Mouse (Mus musculus) telencephalon, adult 2 months (tissue): ENCODE data around the gene Aox1.

Source experiments
- DNase-seq: peaks from one replicate; pipeline ENCODE4 v3.0.0-alpha.2; 2011; ENCODE audit warnings: low read depth, low spot score

The Aox1 gene

DNA sequence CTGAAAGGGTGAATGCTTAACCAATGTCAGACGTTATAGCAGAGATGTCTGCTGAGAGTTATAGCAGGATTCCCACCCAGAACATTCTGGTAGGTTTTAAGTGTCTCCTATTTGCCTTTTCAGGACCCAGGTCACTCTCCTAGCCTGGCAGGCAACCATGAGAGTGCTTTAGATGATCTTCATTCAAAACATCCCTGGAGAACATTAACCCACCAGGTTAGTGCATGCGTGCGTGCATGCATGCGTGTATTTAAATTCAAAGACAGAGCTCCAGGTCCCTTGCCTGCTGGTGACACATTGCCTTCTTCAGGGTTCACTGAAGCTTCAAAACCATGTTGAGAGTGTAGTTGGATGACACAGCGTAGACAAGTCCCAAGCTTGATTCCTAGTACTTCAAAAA is 35.4 kb downstream of the Aox1 start:
- DNase-seq, result no peak

GRCm38 (mm10) chr1:58065606-58066005 is 35.9 kb downstream of the Aox1 start:
- no peak for DNase-seq

- DNase-seq, result no peak
Observed at GRCm38 (mm10) chr1:58069181-58069580, 39.5 kb downstream of the Aox1 start.

DNA sequence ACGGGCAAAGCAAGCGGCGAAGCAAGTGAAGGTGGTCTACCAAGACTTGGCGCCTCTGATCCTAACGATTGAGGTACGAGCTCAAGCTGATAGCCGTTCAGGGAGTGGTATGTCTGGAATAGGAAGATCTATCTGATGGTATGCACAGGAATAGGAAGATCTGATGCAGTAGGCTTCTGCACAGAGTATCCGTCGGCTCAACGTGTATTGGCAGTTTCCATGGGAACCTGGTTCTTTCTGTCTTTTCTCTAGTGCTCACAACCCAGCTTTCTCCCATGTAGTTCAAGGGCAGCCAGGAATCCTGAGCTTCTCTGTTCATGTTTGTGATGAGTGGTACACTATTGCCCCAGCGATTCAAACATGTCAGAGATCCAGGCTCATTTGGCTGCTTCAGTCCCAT is 40.4 kb downstream of the Aox1 start:
- DNase-seq, result no peak

- DNase-seq, result no peak
Observed at GRCm38 (mm10) chr1:58071006-58071405, 41.3 kb downstream of the Aox1 start.

- DNase-seq, result no peak
Observed at GRCm38 (mm10) chr1:58071509-58071908, 41.8 kb downstream of the Aox1 start.

- no peak for DNase-seq
Observed at GRCm38 (mm10) chr1:58072416-58072815, 42.7 kb downstream of the Aox1 start.

DNA sequence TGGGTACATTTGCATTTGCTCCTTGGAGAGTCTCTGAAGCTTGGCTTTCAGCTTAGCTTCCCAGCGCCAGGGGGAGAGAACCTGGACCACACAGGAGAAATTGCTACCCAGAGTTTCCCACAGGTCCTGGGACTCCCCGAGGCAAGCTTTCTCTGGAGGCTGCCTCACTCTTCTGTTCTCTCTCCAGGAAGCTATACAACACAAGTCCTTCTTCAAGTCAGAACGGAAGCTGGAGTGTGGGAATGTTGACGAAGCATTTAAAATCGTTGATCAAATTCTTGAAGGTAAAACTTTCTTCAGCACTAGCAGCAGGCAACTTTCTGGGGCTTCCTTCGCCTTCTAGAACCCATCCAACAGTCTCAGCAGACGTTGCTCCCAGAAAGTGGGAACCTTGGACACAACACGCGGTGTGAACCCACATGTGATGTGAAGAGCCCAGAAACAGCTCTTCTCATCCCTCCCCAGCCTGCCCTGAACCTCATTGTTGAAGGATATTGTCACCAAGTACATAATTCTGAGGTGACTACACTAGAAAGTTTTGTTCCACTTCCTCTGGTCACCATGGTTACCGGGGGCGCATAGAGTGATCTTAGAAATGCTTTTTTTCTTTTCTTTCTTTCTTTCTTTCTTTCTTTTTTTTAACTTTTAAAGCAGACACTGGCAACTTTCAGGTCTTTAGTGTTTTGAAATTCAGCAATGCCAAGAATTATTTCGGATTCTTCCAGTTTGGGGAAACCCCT is 43.4 kb downstream of the Aox1 start:
- no peak for DNase-seq

GRCm38 (mm10) chr1:58074266-58074665 is 44.5 kb downstream of the Aox1 start:
- DNase-seq, result no peak

- DNase-seq, result no peak
Observed at GRCm38 (mm10) chr1:58077882-58078281, 48.2 kb downstream of the Aox1 start.

DNA sequence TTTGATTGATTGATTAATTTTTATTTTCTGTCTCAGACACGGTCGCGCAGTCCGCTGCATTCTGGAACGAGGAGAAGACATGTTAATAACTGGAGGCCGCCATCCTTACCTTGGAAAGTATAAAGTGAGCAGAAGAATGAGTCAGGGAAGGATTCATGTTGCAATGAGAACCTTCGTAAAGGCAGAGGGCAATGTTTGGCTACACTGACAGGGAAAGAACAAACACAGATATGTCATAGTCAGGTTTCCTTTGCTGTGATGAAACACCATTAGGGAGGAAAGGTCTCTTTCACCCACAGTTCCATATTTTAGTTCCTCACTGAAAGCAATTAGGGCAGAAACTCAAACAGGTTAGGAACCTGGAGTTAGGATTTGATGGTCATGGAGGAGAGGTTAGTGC is 48.7 kb downstream of the Aox1 start:
- DNase-seq, result no peak

GRCm38 (mm10) chr1:58079689-58080088 is 50.0 kb downstream of the Aox1 start:
- no peak for DNase-seq

- no peak for DNase-seq
Observed at GRCm38 (mm10) chr1:58080446-58080845, 50.7 kb downstream of the Aox1 start.

DNA sequence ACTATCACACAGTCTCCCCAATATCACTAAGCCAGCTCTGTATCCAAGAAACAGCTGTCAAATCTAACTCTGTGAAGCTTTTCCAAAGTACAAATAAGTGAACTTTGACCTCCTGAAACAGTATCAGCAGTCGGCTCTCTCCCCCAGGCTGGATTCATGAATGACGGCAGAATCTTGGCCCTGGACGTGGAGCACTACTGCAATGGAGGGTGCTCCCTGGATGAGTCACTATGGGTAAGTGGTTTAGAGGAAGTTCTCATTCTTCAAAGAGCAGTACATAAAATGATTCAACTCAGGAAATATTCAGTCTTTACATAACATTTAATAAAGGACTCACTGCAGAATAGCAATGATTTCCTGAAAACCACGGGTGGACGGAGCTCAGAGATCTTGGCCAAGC is 51.6 kb downstream of the Aox1 start:
- no peak for DNase-seq

DNA sequence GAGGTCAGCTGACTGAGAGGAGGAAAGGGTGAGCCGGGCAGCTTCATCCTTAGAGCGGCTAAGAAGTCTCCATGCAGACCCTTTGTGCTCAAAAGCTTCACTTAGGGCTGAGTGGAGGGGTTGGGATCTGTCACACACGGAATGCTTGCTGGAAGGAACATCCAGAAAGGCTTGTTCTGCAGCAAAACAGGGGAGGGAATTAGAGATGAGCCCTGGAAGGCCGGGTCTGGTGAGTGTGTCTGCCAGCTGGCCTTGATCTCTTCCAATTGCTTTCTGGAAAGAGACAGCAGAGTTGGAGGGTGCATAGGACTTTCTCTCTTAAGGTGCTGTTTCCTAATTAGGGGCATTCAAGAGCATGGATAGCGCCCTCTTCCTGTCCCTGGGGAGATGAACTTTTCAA is 59.6 kb downstream of the Aox1 start:
- no peak for DNase-seq

- no peak for DNase-seq
Observed at GRCm38 (mm10) chr1:58090191-58090590, 60.5 kb downstream of the Aox1 start.

- DNase-seq, result no peak
Observed at GRCm38 (mm10) chr1:58091213-58091612, 61.5 kb downstream of the Aox1 start.

DNA sequence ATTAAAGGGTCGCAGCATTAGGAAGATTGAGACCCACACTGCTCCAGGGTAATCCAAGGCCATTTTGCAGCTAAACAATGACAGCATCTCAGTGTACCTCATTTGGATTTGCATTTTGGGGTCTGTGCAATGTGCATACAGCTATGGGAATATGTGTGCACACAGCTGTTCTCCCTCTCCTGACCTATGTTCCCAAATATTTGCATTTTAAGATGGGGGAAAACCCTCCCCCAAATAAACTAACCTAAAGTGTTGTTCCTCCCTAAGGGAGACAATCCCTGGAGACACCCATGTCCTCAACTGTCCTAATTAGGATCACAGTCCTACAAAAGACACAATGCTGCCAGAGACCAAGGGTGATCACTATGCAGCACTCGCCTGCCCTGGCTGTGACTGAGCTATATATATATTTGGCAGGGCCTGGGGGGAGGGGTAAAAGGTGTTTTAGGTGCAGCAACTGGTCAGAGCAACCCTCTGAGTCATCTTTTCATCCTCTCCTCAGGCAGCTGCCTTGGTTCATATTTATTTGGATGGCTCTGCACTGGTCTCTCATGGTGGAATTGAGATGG is 62.3 kb downstream of the Aox1 start:
- no peak for DNase-seq

GRCm38 (mm10) chr1:58097338-58097737 is 67.6 kb downstream of the Aox1 start:
- no peak for DNase-seq

DNA sequence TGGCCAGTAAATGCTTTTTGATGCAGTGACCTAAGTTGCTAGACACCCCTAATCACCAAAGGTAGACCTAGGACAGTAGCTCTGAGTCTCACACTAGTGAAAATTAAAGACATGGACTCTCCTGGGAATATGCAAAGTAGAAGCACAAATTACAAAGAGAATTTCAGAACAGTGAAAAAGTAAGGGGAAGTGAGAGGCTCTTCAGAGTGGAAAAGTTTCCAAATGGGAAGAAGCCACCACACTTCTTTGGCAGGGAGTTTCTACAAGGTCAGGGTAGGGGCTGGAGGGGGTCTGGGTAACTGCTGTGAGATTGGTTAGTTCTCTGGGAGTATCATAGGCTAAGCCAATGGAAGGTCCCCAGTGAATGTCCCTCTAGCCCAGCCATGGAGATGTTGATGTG is 69.4 kb downstream of the Aox1 start:
- DNase-seq, result no peak

DNA sequence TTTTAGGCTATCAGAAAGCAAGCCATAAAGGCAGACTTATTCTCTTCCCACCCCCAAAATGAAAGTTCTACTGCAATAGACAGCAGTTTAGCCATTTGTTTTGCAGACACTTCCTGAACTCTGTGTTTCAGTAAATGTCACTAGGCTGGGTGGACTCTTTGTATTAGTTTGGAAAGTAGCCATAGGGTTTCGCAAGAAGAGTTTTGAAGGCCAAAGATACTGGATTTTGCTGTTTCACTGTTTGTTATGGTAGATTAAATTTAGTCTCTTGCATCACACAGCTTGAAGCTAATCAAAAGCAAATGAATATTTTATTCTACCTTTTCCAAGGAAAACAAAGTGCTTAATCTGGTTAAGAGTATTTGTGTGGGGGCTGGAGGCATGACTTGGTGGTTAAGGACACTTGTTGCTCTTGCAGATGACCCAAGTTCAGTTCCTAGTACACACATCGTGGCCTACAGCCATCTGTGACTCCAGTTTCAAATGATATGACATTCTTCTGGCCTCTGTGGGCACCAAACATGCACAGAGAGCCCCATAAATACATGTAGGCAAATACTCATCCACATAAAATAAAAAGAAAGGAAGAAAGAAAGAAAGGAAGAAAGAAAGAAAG is 71.9 kb downstream of the Aox1 start:
- DNase-seq, result no peak

DNA sequence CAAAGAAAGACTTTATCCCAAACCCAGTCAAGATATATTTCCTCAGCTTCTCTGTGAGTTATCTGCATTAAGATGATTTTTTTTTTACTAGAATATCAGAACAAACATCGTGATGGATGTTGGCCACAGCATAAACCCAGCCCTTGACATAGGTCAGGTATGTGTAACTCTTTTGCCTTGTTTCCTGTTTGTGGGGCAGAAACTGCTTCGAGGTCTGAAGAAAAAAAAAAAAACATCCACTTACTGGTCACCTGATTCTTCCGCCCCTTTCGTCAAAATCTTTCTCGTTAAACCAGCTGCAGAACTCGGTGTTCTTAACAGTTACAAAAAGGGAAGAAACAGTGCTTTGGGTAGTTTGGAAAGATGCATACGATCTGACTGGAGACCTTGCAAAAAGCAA is 72.8 kb downstream of the Aox1 start:
- DNase-seq, result no peak

GRCm38 (mm10) chr1:58105685-58106084 is 76.0 kb downstream of the Aox1 start:
- no peak for DNase-seq
